22 mouse cellular contexts compared by ENCODE assay signal in genomic region chrX:41216827-41217226, GRCm38 (mm10).
DNase-seq lines count a peak whose midpoint lies in the region; ATAC-seq and TF ChIP-seq lines count a peak whose summit lies in the region.
"Had no signal": no experiment of that assay in that cellular context is flagged by ENCODE, and none has a peak within 500 bp of the region (broad histone marks: within the 10 kb centered on the region; RNA-seq: fewer than 3 reads in every experiment).

No protein-coding gene starts in this region.

- 85% methylated on average over 2 of the region's 2 CpGs for WGBS in thymus, adult 2 months

- H3K4me3 ChIP-seq in thymus, adult 2 months (ENCODE audit: control insufficient read depth, insufficient read depth, low read length), result no peak overlapping the region
- H3K4me3 ChIP-seq: embryonic facial prominence, embryonic 13.5 days; forebrain, embryonic 12.5 days; heart, embryonic 15.5 days; hindbrain, embryonic 10.5 days had no signal

- H3K27ac ChIP-seq in thymus, adult 2 months (ENCODE audit: control insufficient read depth, insufficient read depth, low read length), result no peak overlapping the region
- H3K27ac ChIP-seq: embryonic facial prominence, embryonic 13.5 days; forebrain, embryonic 12.5 days; heart, embryonic 15.5 days; hindbrain, embryonic 10.5 days; hindbrain, embryonic 14.5 days had no signal

- no peaks in the 10 kb centered on the region for H3K27me3 ChIP-seq in thymus, adult 2 months (ENCODE audit: control insufficient read depth, insufficient read depth, low read length)
- H3K27me3 ChIP-seq: embryonic facial prominence, embryonic 13.5 days; forebrain, embryonic 12.5 days; heart, embryonic 15.5 days had no signal

- no peak for TF ChIP-seq POLR2A in thymus, adult 2 months (IDR thresholded peaks at IDR 0.05; ENCODE audit: control insufficient read depth, extremely low read depth, insufficient read depth, low read length, poor library complexity)

- ATAC-seq in frontal cortex, adult (ENCODE audit: low TSS enrichment), result peak; percentile 74
- ATAC-seq: CD4-positive, CD25-positive, alpha-beta regulatory T cell, adult 4 months; forebrain, embryonic 16.5 days had no signal

- TF ChIP-seq CTCF in thymus, adult 2 months (IDR thresholded peaks at IDR 0.05; ENCODE audit: borderline replicate concordance, control insufficient read depth, extremely low read depth, insufficient read depth, low read length, poor library complexity), result no peak

- intact Hi-C loops in left cerebral cortex, postnatal 4 days (cut with DNase I), result no loop called here

- H3K36me3 ChIP-seq in thymus, adult 2 months (ENCODE audit: control insufficient read depth, insufficient read depth, low read length), result no peaks in the 10 kb centered on the region
- H3K36me3 ChIP-seq: embryonic facial prominence, embryonic 13.5 days; forebrain, embryonic 12.5 days; heart, embryonic 15.5 days; hindbrain, embryonic 10.5 days had no signal

- no peaks in the 10 kb centered on the region for H3K4me1 ChIP-seq in thymus, adult 2 months (replicated peaks; ENCODE audit: control insufficient read depth, insufficient read depth, low read length)
- H3K4me1 ChIP-seq: embryonic facial prominence, embryonic 13.5 days; forebrain, embryonic 12.5 days; heart, embryonic 15.5 days; hindbrain, embryonic 10.5 days had no signal

- DNase-seq in frontal cortex, postnatal 10 days (ENCODE audit: low spot score in 2 of 2), result no peak
- DNase-seq in left cerebral cortex, adult 18-20 months (ENCODE audit: low spot score in 2 of 2), result peak; percentile 1 to 5
- DNase-seq in left cerebral cortex, postnatal 4 days, result no peak
- peak; percentile 3 for DNase-seq in testis, postnatal 14 days (ENCODE audit: low spot score)
- DNase-seq in testis, postnatal 10 days (ENCODE audit: low spot score), result no peak
- peak; percentile 24 for DNase-seq in telencephalon, adult 2 months (ENCODE audit: low read depth, low spot score)
- no peak for DNase-seq in thymus, adult 2 months
- DNase-seq: adrenal gland, postnatal 10 days; B cell, adult 2 months; cerebellum, adult 11-12 months; cerebellum, adult 9-10 months; cerebellum, postnatal 25 days; gastrocnemius, postnatal 10 days; heart, adult 18-20 months had no signal

Comparison
In these comparisons a context has a peak if more than half of its experiments do, and no peak if none do; other contexts are left out.
1. DNase-seq: peak in left cerebral cortex, adult 18-20 months (2 of 2), testis, postnatal 14 days (single experiment) and telencephalon, adult 2 months (single experiment); none in frontal cortex, postnatal 10 days (0 of 2), left cerebral cortex, postnatal 4 days (single experiment), testis, postnatal 10 days (single experiment) and thymus, adult 2 months (single experiment).